Mouse (Mus musculus) kidney, postnatal 14 days (tissue): Measurements from ENCODE around the gene Evl.
A peak's percentile ranks its signal among the peaks of the same experiment; 100 is the strongest.
"Not testable (repeated sequence)": the region's sequence is repeated elsewhere in the genome, so short reads cannot be mapped to it uniquely, and the experiment has no call there.

ENCODE experiments used
- DNase-seq: peaks from one replicate; pipeline ENCODE4 v3.0.0; 2022; ENCODE audit warnings: mixed read lengths

Evl gene

GRCm38 (mm10) chr12:108699576-108699975 lies 145.1 kb downstream of the Evl start:
- DNase-seq = no peak

- no peak for DNase-seq
Measured at GRCm38 (mm10) chr12:108700037-108700436, 145.5 kb downstream of the Evl start.

- no peak for DNase-seq
Measured at GRCm38 (mm10) chr12:108701221-108701620, 146.7 kb downstream of the Evl start.

DNA sequence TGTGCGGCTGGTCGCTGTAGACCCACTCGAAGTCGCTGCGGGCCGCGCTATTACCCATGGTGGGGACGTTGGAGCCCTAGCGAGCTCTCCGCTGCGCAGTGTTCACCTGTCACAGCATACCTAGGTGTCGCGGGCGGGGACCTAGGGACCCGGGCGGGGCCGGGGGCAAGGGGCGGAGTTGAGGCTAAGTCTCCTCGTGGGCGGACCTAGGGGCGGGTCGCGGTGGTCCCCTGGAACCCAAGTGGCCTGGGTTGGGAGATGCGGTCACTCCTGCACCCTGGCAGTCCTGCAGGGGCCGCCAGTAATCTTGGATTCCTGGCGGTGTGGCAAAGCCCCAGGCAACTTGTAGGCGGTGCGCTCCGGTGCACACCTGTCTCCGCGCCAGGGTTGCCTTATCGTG lies 147.7 kb downstream of the Evl start, which contains the start of gene Degs2:
Gene Degs2 (minus strand): TSS at position 131 of the 400 bp plus-strand sequence.
- DNase-seq = peak; percentile 77

DNA sequence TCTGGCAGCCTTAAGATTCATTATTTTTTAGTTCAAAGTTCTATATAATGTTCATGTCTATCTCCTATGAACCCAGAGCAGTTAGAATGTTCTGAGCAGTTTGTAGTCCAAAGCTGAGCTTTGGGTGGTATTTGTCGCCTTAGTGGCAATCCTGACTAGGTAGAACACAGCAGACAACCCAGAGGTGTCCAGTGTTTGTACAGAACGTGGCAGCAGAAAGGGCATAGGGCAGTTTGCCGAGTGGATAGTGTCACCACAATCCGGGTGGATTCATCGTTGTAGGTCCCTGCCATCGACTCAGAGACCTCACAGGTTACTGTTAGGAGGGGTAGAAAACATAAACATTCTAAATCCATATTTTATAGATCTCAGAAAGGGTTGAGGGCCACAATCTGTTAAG lies 151.0 kb downstream of the Evl start:
- no peak for DNase-seq

- DNase-seq = no peak
Measured at GRCm38 (mm10) chr12:108706129-108706528, 151.6 kb downstream of the Evl start.

DNA sequence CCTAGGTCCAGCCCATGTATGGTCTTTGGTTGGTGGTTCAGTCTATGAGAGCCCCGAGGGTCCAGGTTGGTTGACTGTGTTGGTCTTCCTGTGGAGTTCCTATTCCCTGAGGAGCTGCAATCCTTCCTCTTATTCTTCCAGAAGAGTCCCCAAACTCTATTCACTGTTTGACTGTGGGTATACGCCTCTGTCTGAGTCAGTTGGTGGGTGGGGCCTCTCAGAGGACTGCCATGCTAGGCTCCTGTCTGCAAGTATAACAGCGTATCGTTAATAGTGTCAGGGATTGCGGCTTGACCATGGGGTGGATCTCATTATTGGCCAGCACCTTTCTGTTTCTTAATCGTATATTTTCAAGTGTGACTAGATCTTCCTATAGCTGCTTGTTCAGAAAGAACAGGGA lies 154.9 kb downstream of the Evl start:
- DNase-seq = no peak

- no peak for DNase-seq
Measured at GRCm38 (mm10) chr12:108709964-108710765, 155.6 kb downstream of the Evl start.

- peak; percentile 80 for DNase-seq
Measured at GRCm38 (mm10) chr12:108710861-108711615, 156.5 kb downstream of the Evl start.

GRCm38 (mm10) chr12:108712481-108712880 lies 158.0 kb downstream of the Evl start:
- DNase-seq = no peak

GRCm38 (mm10) chr12:108713972-108714371 lies 159.5 kb downstream of the Evl start:
- not testable (repeated sequence) for DNase-seq

DNA sequence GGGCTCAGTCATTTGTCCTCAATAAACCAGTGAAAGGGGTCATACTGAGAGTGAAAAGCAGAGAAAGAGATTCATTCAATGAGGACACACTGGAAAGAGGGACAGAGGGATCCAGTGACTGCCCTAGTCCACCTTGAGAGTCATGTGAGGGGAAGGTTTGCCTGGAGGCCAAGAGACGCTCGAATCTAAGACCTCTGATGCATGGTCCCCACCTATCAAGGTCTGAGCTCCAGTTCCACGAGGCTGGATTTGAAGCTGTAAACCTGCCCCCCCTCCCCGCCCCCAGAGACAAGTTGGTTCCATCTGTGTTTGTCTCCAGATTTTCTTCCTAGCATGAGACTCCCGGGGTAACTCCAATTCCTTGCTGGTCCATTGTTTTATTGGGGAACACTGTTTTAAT lies 161.3 kb downstream of the Evl start:
- no peak for DNase-seq

DNA sequence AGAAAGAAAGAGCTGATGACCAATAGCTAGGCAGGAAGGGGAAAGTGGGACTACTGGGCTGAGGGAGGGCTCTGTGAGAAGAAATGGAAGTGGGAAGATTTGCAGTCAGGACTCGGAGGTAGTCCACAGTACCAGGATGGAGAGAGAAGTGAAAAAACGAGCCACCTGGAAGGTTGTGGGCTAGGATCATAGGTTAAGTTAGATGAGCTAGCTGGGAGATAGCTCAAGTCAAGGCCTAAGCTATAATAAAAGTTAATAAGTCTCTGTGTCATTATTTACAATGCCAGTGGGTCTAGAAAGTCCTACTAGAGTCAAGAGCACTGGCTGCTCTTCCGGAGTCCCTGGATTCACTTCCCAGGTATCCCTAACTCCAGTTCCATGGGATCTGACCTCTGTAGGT lies 164.0 kb downstream of the Evl start:
- DNase-seq = no peak

DNA sequence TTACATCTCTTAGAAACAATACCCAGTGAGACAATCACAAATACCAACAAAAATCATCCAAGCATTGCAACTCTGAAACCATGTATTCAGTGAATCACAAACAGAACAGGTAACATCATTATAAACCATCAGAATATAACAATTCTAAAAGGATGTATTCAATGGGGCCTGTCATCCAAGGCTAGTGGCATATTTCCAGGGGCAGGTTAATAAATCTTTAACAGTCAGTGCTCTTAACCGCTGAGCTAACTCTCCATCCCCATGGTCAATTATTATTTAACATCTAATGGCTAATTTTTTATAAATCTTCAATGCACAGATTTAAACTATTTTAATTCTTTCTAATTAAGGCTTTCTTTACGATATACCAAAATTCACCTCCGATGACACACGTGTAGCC lies 167.9 kb downstream of the Evl start:
- no peak for DNase-seq

- no peak for DNase-seq
Measured at GRCm38 (mm10) chr12:108723841-108724240, 169.3 kb downstream of the Evl start.

DNA sequence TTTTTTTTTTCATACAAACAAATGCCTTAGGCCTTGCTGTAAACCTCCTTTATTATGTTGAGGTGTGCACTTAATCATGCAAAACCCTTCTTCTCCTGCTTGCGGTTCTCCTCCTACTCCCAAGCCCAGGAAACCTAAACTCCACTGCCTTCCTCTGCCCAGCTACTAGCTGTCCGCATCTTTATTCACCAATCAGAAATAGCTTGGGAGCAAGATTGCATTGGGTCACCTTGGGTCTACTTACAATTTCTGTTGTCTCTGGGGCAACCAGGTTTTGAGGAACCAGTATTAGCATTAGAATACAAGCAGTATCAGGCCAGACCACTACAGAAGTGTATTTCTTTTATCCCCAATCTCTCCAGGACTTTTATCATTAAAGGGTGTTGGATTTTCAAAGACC lies 179.9 kb downstream of the Evl start:
- DNase-seq = no peak

DNA sequence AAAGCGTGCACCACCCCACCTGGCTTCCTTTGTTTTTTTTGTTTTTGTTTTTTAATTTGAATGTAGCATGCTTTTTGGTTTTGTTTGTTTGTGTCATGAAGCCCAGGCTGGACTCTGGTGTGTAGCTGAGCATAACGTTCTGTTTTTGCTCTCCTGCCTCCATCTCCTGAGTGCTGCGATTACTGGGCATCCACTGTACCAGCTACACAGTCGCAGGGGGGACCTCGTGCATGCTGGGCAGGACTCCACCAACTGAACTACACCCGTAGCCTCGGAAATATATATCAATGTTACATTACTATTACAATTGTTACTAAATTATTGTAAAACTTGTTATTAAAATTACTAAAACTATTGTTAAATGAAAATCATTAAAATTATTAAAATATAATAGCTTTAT lies 183.3 kb downstream of the Evl start:
- no peak for DNase-seq
